Mouse (Mus musculus) MEL (cell line): ENCODE data around the gene Map3k15. TPM values are rescaled to one million over a fixed set of nuclear protein-coding genes. Genes with fewer than 3 reads are reported as not detected.

ENCODE experiments used
- DNase-seq: peaks from one replicate; pipeline ENCODE4 v3.0.0; 2011; ENCODE audit warnings: low read depth, low spot score
- H3K27ac ChIP-seq: 2 replicates; pipeline ENCODE4 v1.5.1; 2012; ENCODE audit warnings: low read depth, mild to moderate bottlenecking, control low read depth, low read length, moderate library complexity; ENCODE audit not compliant: control insufficient read depth
- H3K27me3 ChIP-seq, 2 experiments: fragments of 150-350 bp in 1 of 2; sonication (generic) in 1 of 2; 2 replicates each; pipeline ENCODE4 v1.6.1; 2012; ENCODE audit warnings: low read length in 2 of 2, mild to moderate bottlenecking in 2 of 2, improper control_type of control experiment in 1 of 2, moderate library complexity in 1 of 2; ENCODE audit not compliant: insufficient read depth in 2 of 2, control insufficient read depth in 1 of 2
- H3K36me3 ChIP-seq, 2 experiments: 2 replicates each; pipeline ENCODE4 v1.6.1; 2012 to 2014; ENCODE audit warnings: low read length in 2 of 2, improper control_type of control experiment in 1 of 2, inconsistent platforms in 1 of 2, mild to moderate bottlenecking in 1 of 2; ENCODE audit not compliant: insufficient read depth in 2 of 2, control insufficient read depth in 1 of 2
- H3K4me1 ChIP-seq, 2 experiments: fragments of 150-350 bp in 1 of 2; sonication (generic) in 1 of 2; 2 replicates each; pipeline ENCODE4 v1.6.1; 2012; ENCODE audit warnings: low read length in 2 of 2, improper control_type of control experiment in 1 of 2, mild to moderate bottlenecking in 1 of 2; ENCODE audit not compliant: insufficient read depth in 2 of 2, control insufficient read depth in 1 of 2
- H3K4me3 ChIP-seq, 2 experiments: fragments of 150-350 bp in 1 of 2; sonication (generic) in 1 of 2; 2 replicates each; pipeline ENCODE4 v1.5.1; 2012; ENCODE audit warnings: low read depth in 2 of 2, low read length in 2 of 2, mild to moderate bottlenecking in 2 of 2, moderate library complexity in 2 of 2, control low read depth in 1 of 2, improper control_type of control experiment in 1 of 2; ENCODE audit not compliant: control insufficient read depth in 1 of 2, insufficient read depth in 1 of 2
- H3K79me2 ChIP-seq: 2 replicates; pipeline ENCODE4 v1.6.1; 2012; ENCODE audit warnings: mild to moderate bottlenecking, low read length, moderate library complexity; ENCODE audit not compliant: control insufficient read depth, poor library complexity, insufficient read depth
- H3K9ac ChIP-seq: 2 replicates; pipeline ENCODE4 v1.6.1; 2012; ENCODE audit warnings: low read depth, mild to moderate bottlenecking, control low read depth, low read length, moderate library complexity; ENCODE audit not compliant: control insufficient read depth, poor library complexity, severe bottlenecking
- H3K9me3 ChIP-seq: fragments of 150-350 bp; sonication (generic); replicated peaks from 2 replicates; pipeline ENCODE4 v1.6.1; 2012; ENCODE audit warnings: mild to moderate bottlenecking, low read length, improper control_type of control experiment, moderate library complexity; ENCODE audit not compliant: insufficient read depth
- BHLHE40 ChIP-seq: IDR thresholded peaks from 2 replicates; pipeline ENCODE4 v1.6.1; 2012; ENCODE audit warnings: low read depth, mild to moderate bottlenecking, inconsistent platforms, low read length, improper control_type of control experiment, borderline replicate concordance
- CTCF ChIP-seq, 3 experiments: IDR thresholded peaks in 2 of 3; conservative IDR thresholded peaks in 1 of 3; 2 replicates each; pipeline ENCODE4 v1.5.1; 2011 to 2012; ENCODE audit warnings: low read length in 3 of 3, low read depth in 2 of 3, mild to moderate bottlenecking in 2 of 3, improper control_type of control experiment in 1 of 3, inconsistent platforms in 1 of 3, mixed read lengths in 1 of 3, moderate library complexity in 1 of 3; ENCODE audit not compliant: control insufficient read depth in 1 of 3, insufficient read depth in 1 of 3, poor library complexity in 1 of 3, severe bottlenecking in 1 of 3
- E2F4 ChIP-seq: IDR thresholded peaks from 2 replicates; pipeline ENCODE4 v1.6.1; 2011; ENCODE audit warnings: low read depth, low read length, improper control_type of control experiment, borderline replicate concordance
- ELF1 ChIP-seq: IDR thresholded peaks from 2 replicates; pipeline ENCODE4 v1.6.1; 2014; ENCODE audit warnings: low read depth, mild to moderate bottlenecking, inconsistent platforms, low read length, improper control_type of control experiment, moderate library complexity
- HCFC1 ChIP-seq: IDR thresholded peaks from 2 replicates; pipeline ENCODE4 v1.6.1; 2012; ENCODE audit warnings: low read depth, mild to moderate bottlenecking, inconsistent platforms, low read length, improper control_type of control experiment, moderate library complexity
- MAX ChIP-seq: IDR thresholded peaks from 2 replicates; pipeline ENCODE4 v1.6.1; 2011; ENCODE audit warnings: low read length, improper control_type of control experiment
- MEF2A ChIP-seq: IDR thresholded peaks from 2 replicates; pipeline ENCODE4 v1.6.1; 2014; ENCODE audit warnings: low read depth, mild to moderate bottlenecking, inconsistent platforms, low read length, improper control_type of control experiment; ENCODE audit not compliant: poor library complexity, insufficient replicate concordance, severe bottlenecking; ENCODE audit errors: extremely low read depth
- MYB ChIP-seq: IDR thresholded peaks from 2 replicates; pipeline ENCODE4 v1.6.1; 2011; ENCODE audit warnings: mild to moderate bottlenecking, low read depth, low read length, improper control_type of control experiment
- NELFE ChIP-seq: IDR thresholded peaks from 2 replicates; pipeline ENCODE4 v1.6.1; 2011; ENCODE audit warnings: low read depth, low read length, improper control_type of control experiment
- POLR2AphosphoS5 ChIP-seq: IDR thresholded peaks from 2 replicates; pipeline ENCODE4 v1.6.1; 2012; ENCODE audit warnings: low read depth, borderline replicate concordance, mild to moderate bottlenecking, inconsistent platforms, low read length, moderate library complexity, mixed read lengths
- RAD21 ChIP-seq: IDR thresholded peaks from 2 replicates; pipeline ENCODE4 v1.6.1; 2011; ENCODE audit warnings: mild to moderate bottlenecking, low read depth, low read length, improper control_type of control experiment
- UBTF ChIP-seq: IDR thresholded peaks from 2 replicates; pipeline ENCODE4 v1.6.1; 2012; ENCODE audit warnings: low read depth, mild to moderate bottlenecking, inconsistent platforms, low read length, improper control_type of control experiment, moderate library complexity, borderline replicate concordance; ENCODE audit not compliant: insufficient read depth
- USF1 ChIP-seq: IDR thresholded peaks from 2 replicates; pipeline ENCODE4 v1.6.1; 2014; ENCODE audit warnings: low read depth, mild to moderate bottlenecking, inconsistent platforms, low read length, improper control_type of control experiment, moderate library complexity
- USF2 ChIP-seq, 2 experiments: IDR thresholded peaks; 2 replicates each; pipeline ENCODE4 v1.6.1; 2011 to 2012; ENCODE audit warnings: improper control_type of control experiment in 2 of 2, low read length in 2 of 2, borderline replicate concordance in 1 of 2, inconsistent platforms in 1 of 2, low read depth in 1 of 2, mild to moderate bottlenecking in 1 of 2; ENCODE audit not compliant: insufficient read depth in 1 of 2
- ZC3H11A ChIP-seq: IDR thresholded peaks from 2 replicates; pipeline ENCODE4 v1.6.1; 2012; ENCODE audit warnings: low read depth, mild to moderate bottlenecking, inconsistent platforms, low read length, improper control_type of control experiment
- ZKSCAN1 ChIP-seq: IDR thresholded peaks from 2 replicates; pipeline ENCODE4 v1.6.1; 2012; ENCODE audit warnings: low read depth, mild to moderate bottlenecking, inconsistent platforms, low read length, improper control_type of control experiment, moderate library complexity
- ZMIZ1 ChIP-seq: IDR thresholded peaks from 2 replicates; pipeline ENCODE4 v1.6.1; 2012; ENCODE audit warnings: low read depth, mild to moderate bottlenecking, inconsistent platforms, low read length, improper control_type of control experiment, moderate library complexity
- polyA plus RNA-seq, 2 experiments: library from polyadenylated mRNA; stranded (reverse) in 1 of 2; unstranded in 1 of 2; fragments of >175 nt in 1 of 2; fragments of >200 nt in 1 of 2; gene quantifications; 2 replicates each; pipeline versions ENCODE4 v1.2.1 to v1.2.4; 2012; ENCODE audit warnings: low replicate concordance in 2 of 2, low read depth in 1 of 2; ENCODE audit not compliant: insufficient read length in 2 of 2, insufficient read depth in 1 of 2, missing spikeins in 1 of 2
- total RNA-seq: library from RNA; depleted of rRNA; stranded (reverse); fragments of 300-350 nt; gene quantifications from 2 replicates; pipeline ENCODE4 v1.2.3, GENCODE M21; 2012

Map3k15 gene
- total and polyA plus RNA-seq, 3 experiments, result 14.8 to 16.9 TPM; not detected in 1

DNA sequence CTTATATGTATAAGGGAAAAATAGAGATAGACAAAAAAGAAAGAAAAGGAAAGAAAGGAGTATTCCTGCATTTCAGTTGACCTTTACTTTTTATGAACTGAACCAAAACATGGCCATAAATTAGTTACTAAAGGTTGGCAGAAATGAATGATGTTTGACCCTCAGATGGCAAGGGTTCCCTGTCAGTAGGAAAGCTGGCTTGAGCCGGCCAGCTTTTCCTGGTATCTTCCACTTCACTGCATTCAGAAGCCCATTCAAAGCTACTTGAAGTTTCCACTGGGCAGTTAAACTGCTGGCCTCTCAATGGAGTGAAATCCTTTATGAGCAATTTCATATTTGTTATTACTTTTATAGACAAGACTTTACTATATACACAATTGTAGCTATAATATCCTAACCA lies 65.1 kb downstream of the Map3k15 start:
- no peak for DNase-seq
- H3K9ac ChIP-seq, result no peak overlapping the region
- no peaks in the 10 kb centered on the region for H3K79me2 ChIP-seq
- H3K36me3 ChIP-seq, result no peaks in the 10 kb centered on the region
- no peaks in the 10 kb centered on the region for H3K27me3 ChIP-seq
- H3K9me3 ChIP-seq, result no peaks in the 10 kb centered on the region
- H3K4me1 ChIP-seq, result no peaks in the 10 kb centered on the region
- TF ChIP-seq HCFC1, result no peak
- H3K4me3 ChIP-seq, result no peak overlapping the region
- H3K27ac ChIP-seq, result no peak overlapping the region

DNA sequence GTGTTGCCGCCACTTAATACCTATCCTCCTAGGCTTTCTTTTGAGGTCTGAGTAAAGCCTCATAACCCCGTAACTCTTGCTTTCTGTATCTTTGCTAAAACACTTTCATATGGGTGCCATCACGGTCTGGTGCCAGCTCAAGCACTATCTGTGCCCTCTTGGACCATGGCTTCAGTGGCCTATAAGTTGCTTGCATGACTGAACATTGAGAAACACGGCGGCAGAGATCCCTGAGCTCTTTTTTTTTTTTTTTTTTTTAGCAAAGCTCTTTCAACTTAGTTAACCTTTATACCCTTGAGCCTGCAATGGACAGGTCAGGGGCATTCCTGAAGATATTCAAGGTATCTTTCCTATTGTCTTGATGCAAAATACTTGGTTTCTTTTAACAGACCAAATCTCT lies 66.4 kb downstream of the Map3k15 start:
- Histone ChIP-seq H3K79me2 (no peaks in the 10 kb centered on the region), H3K27me3 (no peaks in the 10 kb centered on the region), H3K4me3 (no peak overlapping the region), H3K9me3 (no peaks in the 10 kb centered on the region), H3K36me3 (no peaks in the 10 kb centered on the region), H3K9ac (no peak overlapping the region), H3K27ac (no peak overlapping the region), H3K4me1 (no peaks in the 10 kb centered on the region)
- no peak for DNase-seq
- TF ChIP-seq CTCF (IDR thresholded peaks at IDR 0.05 in 2 of 3, conservative IDR thresholded peaks at IDR 0.05 in 1 of 3; ENCODE audit: control insufficient read depth in 1 of 3, insufficient read depth in 1 of 3, low read depth in 2 of 3, low read length in 3 of 3, poor library complexity in 1 of 3, severe bottlenecking in 1 of 3) (no peak), ZC3H11A (no peak), NELFE (no peak), RAD21 (no peak), USF2 (IDR thresholded peaks at IDR 0.05; ENCODE audit: borderline replicate concordance in 1 of 2, insufficient read depth in 1 of 2, low read depth in 1 of 2, low read length in 2 of 2) (no peak), POLR2AphosphoS5 (no peak), USF1 (no peak), ELF1 (no peak), E2F4 (no peak), BHLHE40 (no peak), MYB (no peak), MAX (no peak), ZMIZ1 (no peak), MEF2A (no peak), UBTF (no peak), ZKSCAN1 (no peak)
